Mouse (Mus musculus) spleen, adult 18-20 months (tissue): ENCODE results near the gene Lrrc32.

ENCODE experiments used
- DNase-seq, 2 experiments: peaks; one replicate each; pipeline ENCODE4 v3.0.0; 2022; ENCODE audit warnings: mixed read lengths in 2 of 2

Lrrc32 gene

GRCm38 (mm10) chr7:98488398-98489130 lies 519 bp upstream of the Lrrc32 start:
- DNase-seq, result peak; percentile 85 to 90

- DNase-seq, result peak; percentile 57 to 73
Measured at GRCm38 (mm10) chr7:98489623-98490084, 571 bp downstream of the Lrrc32 start.

GRCm38 (mm10) chr7:98490328-98490727 lies 1.2 kb downstream of the Lrrc32 start:
- no peak for DNase-seq

- no peak for DNase-seq
Measured at GRCm38 (mm10) chr7:98490911-98491310, 1.8 kb downstream of the Lrrc32 start.

GRCm38 (mm10) chr7:98491451-98492200 lies 2.5 kb downstream of the Lrrc32 start:
- no peak for DNase-seq

GRCm38 (mm10) chr7:98492331-98492730 lies 3.2 kb downstream of the Lrrc32 start:
- no peak for DNase-seq

- no peak for DNase-seq
Measured at GRCm38 (mm10) chr7:98493307-98493706, 4.2 kb downstream of the Lrrc32 start.

- no peak for DNase-seq
Measured at GRCm38 (mm10) chr7:98493901-98494480, 4.9 kb downstream of the Lrrc32 start.

GRCm38 (mm10) chr7:98495591-98495990 lies 6.5 kb downstream of the Lrrc32 start:
- no peak for DNase-seq

- DNase-seq, result no peak
Measured at GRCm38 (mm10) chr7:98497451-98497850, 8.4 kb downstream of the Lrrc32 start.

GRCm38 (mm10) chr7:98498101-98498500 lies 9.0 kb downstream of the Lrrc32 start:
- no peak for DNase-seq

- DNase-seq, result no peak
Measured at GRCm38 (mm10) chr7:98498656-98499560, 9.8 kb downstream of the Lrrc32 start.

GRCm38 (mm10) chr7:98499561-98500292 lies 10.6 kb downstream of the Lrrc32 start:
- no peak for DNase-seq

- DNase-seq, result no peak
Measured at GRCm38 (mm10) chr7:98500470-98500869, 11.4 kb downstream of the Lrrc32 start.

GRCm38 (mm10) chr7:98501078-98501477 lies 12.0 kb downstream of the Lrrc32 start:
- DNase-seq, result no peak

GRCm38 (mm10) chr7:98502921-98503320 lies 13.8 kb downstream of the Lrrc32 start:
- DNase-seq, result peak in 1 of 2 experiments; percentile 4

- no peak for DNase-seq
Measured at GRCm38 (mm10) chr7:98503951-98504647, 15.0 kb downstream of the Lrrc32 start.

GRCm38 (mm10) chr7:98504726-98505314 lies 15.7 kb downstream of the Lrrc32 start:
- DNase-seq, result no peak

GRCm38 (mm10) chr7:98505664-98506063 lies 16.6 kb downstream of the Lrrc32 start:
- no peak for DNase-seq
